Mouse (Mus musculus): Measurements from ENCODE around the gene Ppp1r3c.

- no peak for TF ChIP-seq GATA1 (IDR thresholded peaks at IDR 0.05; ENCODE audit: low read length)
- TF ChIP-seq TAL1 (IDR thresholded peaks at IDR 0.05; ENCODE audit: low read length), result no peak
These were observed 42.9 kb downstream of the Ppp1r3c start for GRCm38 (mm10) chr19:36693530-36693929.
